Mouse (Mus musculus) olfactory bulb, adult 2 months (tissue): ENCODE results near the gene C1s2.

Experiments
- CTCF ChIP-seq: fragments of 200-500 bp; IDR thresholded peaks from 2 replicates; pipeline ENCODE4 v1.5.1; 2012; ENCODE audit warnings: low read depth, mild to moderate bottlenecking, low read length, moderate library complexity; ENCODE audit not compliant: insufficient read depth
- POLR2A ChIP-seq: fragments of 200-500 bp; IDR thresholded peaks from 2 replicates; pipeline ENCODE4 v1.6.1; 2012; ENCODE audit warnings: mild to moderate bottlenecking, low read depth, low read length, moderate library complexity; ENCODE audit not compliant: insufficient read depth

- TF ChIP-seq POLR2A (no peak), CTCF (no peak)
These were observed 25.4 kb upstream of the C1s2 start for GRCm38 (mm10) chr6:124661156-124661806.
